Mouse (Mus musculus) lung, adult 10 weeks (tissue): ENCODE measurements around the gene Krtap24-1. TPM values are rescaled to one million over a fixed set of nuclear protein-coding genes. Genes with fewer than 3 reads are reported as not detected.

Experiments
- polyA plus RNA-seq: library from polyadenylated mRNA; stranded (reverse); fragments of 350-450 nt; fragmentation: Illumina TruSeq; extraction: RNeasy Lipid Tissue Mini Kit (QIAGEN cat#74804); gene quantifications from one replicate; pipeline ENCODE4 v1.2.3, GENCODE M21; 2014; ENCODE audit warnings: low read depth, low replicate concordance; ENCODE audit not compliant: insufficient read depth

Gene Krtap24-1
- not detected for polyA plus RNA-seq

GRCm38 (mm10) chr16:88611922-88612321 lies at the start of gene Krtap24-1:
Gene Krtap24-1 (minus strand): TSS chr16:88612279.

GRCm38 (mm10) chr16:88647358-88647846 lies 35.3 kb upstream of the Krtap24-1 start, which contains the start of gene Krtap26-1:
Gene Krtap26-1 (minus strand): TSS chr16:88647796.

GRCm38 (mm10) chr16:88627566-88627965 lies 15.5 kb upstream of the Krtap24-1 start, which contains the start of gene 2310079G19Rik:
Gene 2310079G19Rik (minus strand): TSS chr16:88627666.

GRCm38 (mm10) chr16:88563045-88563913 lies 48.8 kb downstream of the Krtap24-1 start, which contains the start of gene Cldn8:
Gene Cldn8 (minus strand): TSS chr16:88563183.

Other genes with a start within 250 kb of the Krtap24-1 start
- not detected for gene Cldn17, start 105.3 kb downstream of the Krtap24-1 start, polyA plus RNA-seq
- 2.5 TPM for gene Cldn8, start 49.1 kb downstream of the Krtap24-1 start, polyA plus RNA-seq
- gene 2310079G19Rik, start 15.4 kb upstream of the Krtap24-1 start, polyA plus RNA-seq: not detected
- gene Krtap26-1, start 35.5 kb upstream of the Krtap24-1 start, polyA plus RNA-seq: not detected
- not detected for gene Krtap27-1, start 59.4 kb upstream of the Krtap24-1 start, polyA plus RNA-seq
- gene 2310061N02Rik, start 95.7 kb upstream of the Krtap24-1 start, polyA plus RNA-seq: not detected
- gene Krtap13-1, start 116.6 kb upstream of the Krtap24-1 start, polyA plus RNA-seq: not detected
- not detected for gene Krtap13, start 139.4 kb upstream of the Krtap24-1 start, polyA plus RNA-seq
- gene 2310034C09Rik, start 146.6 kb upstream of the Krtap24-1 start, polyA plus RNA-seq: not detected
- gene 2310057N15Rik, start 161.9 kb upstream of the Krtap24-1 start, polyA plus RNA-seq: not detected
- not detected for gene Gm5965, start 165.6 kb upstream of the Krtap24-1 start, polyA plus RNA-seq
- not detected for gene Gm20741, start 199.9 kb upstream of the Krtap24-1 start, polyA plus RNA-seq
- gene Krtap15, start 207.9 kb upstream of the Krtap24-1 start, polyA plus RNA-seq: not detected
- gene Krtap14, start 213.9 kb upstream of the Krtap24-1 start, polyA plus RNA-seq: not detected